Mouse (Mus musculus) megakaryocyte, embryonic 14.5 days (primary cell): ENCODE measurements at regions not wholly inside any gene's neighbourhood (a gene's known extent, or its start where the extent isn't known, plus 50 kb on each side); places are given as distances from the start of the nearest gene placed in this dataset.

Experiments
- H3K27me3 ChIP-seq: replicated peaks from 2 replicates; pipeline ENCODE3; 2012; ENCODE audit warnings: inconsistent platforms
- H3K36me3 ChIP-seq: replicated peaks from 2 replicates; pipeline ENCODE3; 2012; ENCODE audit warnings: low read length, inconsistent platforms, mixed read lengths
- H3K4me1 ChIP-seq: 2 replicates; pipeline ENCODE4 v1.6.1; 2012; ENCODE audit warnings: inconsistent platforms
- H3K4me3 ChIP-seq: replicated peaks from 2 replicates; pipeline ENCODE3; 2012; ENCODE audit warnings: moderate library complexity, mild to moderate bottlenecking, inconsistent platforms
- H3K9me3 ChIP-seq: 2 replicates; pipeline ENCODE4 v1.6.1; 2012; ENCODE audit warnings: inconsistent platforms
- FLI1 ChIP-seq: IDR thresholded peaks from 2 replicates; pipeline ENCODE4 v1.6.1; 2012; ENCODE audit warnings: low read length, inconsistent platforms, mixed read lengths
- GATA1 ChIP-seq: IDR thresholded peaks from 3 replicates; pipeline ENCODE4 v1.6.1; 2012; ENCODE audit warnings: mixed read lengths, low read length, inconsistent platforms, borderline replicate concordance

GRCm38 (mm10) chr13:119179157-119179920, 249.1 kb upstream of the Paip1 start:
- Histone ChIP-seq H3K9me3 (peaks cover 2% of the 10 kb centered on the region; the same call in 1 of the 2 replicates), H3K4me3 (no peak overlapping the region), H3K4me1 (peaks cover 7% of the 10 kb centered on the region), H3K27me3 (peaks cover under 1% of the 10 kb centered on the region), H3K36me3 (no peaks in the 10 kb centered on the region)
- TF ChIP-seq FLI1 = no peak
- no peak for TF ChIP-seq GATA1

- Histone ChIP-seq H3K4me1 (peaks cover 3% of the 10 kb centered on the region; the same call in 1 of the 2 replicates), H3K27me3 (peaks cover 2% of the 10 kb centered on the region), H3K4me3 (no peak overlapping the region), H3K36me3 (no peaks in the 10 kb centered on the region), H3K9me3 (peaks cover 11% of the 10 kb centered on the region)
- TF ChIP-seq GATA1 (no peak), FLI1 (no peak)
These were observed 244.0 kb upstream of the Paip1 start for GRCm38 (mm10) chr13:119184322-119184877.

GRCm38 (mm10) chr13:119185567-119186143, 242.7 kb upstream of the Paip1 start:
- peak overlapping the region; percentile 12 for H3K4me3 ChIP-seq
- peaks cover 3% of the 10 kb centered on the region; the same call in 1 of the 2 replicates for H3K4me1 ChIP-seq
- peaks cover 11% of the 10 kb centered on the region for H3K9me3 ChIP-seq
- TF ChIP-seq GATA1 = no peak
- no peak for TF ChIP-seq FLI1
- H3K27me3 ChIP-seq = peaks cover 2% of the 10 kb centered on the region
- no peaks in the 10 kb centered on the region for H3K36me3 ChIP-seq

GRCm38 (mm10) chr13:119231556-119231955, 196.8 kb upstream of the Paip1 start:
- Histone ChIP-seq H3K36me3 (no peaks in the 10 kb centered on the region), H3K4me1 (peaks cover 28% of the 10 kb centered on the region), H3K9me3 (no peaks in the 10 kb centered on the region), H3K4me3 (no peak overlapping the region), H3K27me3 (no peaks in the 10 kb centered on the region)
- TF ChIP-seq GATA1 (no peak), FLI1 (no peak)

GRCm38 (mm10) chr13:119232100-119233029, 196.0 kb upstream of the Paip1 start:
- no peaks in the 10 kb centered on the region for H3K36me3 ChIP-seq
- no peaks in the 10 kb centered on the region for H3K9me3 ChIP-seq
- TF ChIP-seq FLI1 (no peak), GATA1 (no peak)
- H3K4me1 ChIP-seq = peaks cover 28% of the 10 kb centered on the region
- H3K27me3 ChIP-seq = no peaks in the 10 kb centered on the region
- no peak overlapping the region for H3K4me3 ChIP-seq

GRCm38 (mm10) chr13:119233030-119233385, 195.4 kb upstream of the Paip1 start:
- TF ChIP-seq GATA1 (no peak), FLI1 (no peak)
- no peaks in the 10 kb centered on the region for H3K36me3 ChIP-seq
- peaks cover 28% of the 10 kb centered on the region for H3K4me1 ChIP-seq
- H3K4me3 ChIP-seq = peak overlapping the region; percentile 72
- H3K27me3 ChIP-seq = no peaks in the 10 kb centered on the region
- no peaks in the 10 kb centered on the region for H3K9me3 ChIP-seq

GRCm38 (mm10) chr13:119233869-119234268, 194.5 kb upstream of the Paip1 start:
- Histone ChIP-seq H3K9me3 (no peaks in the 10 kb centered on the region), H3K27me3 (no peaks in the 10 kb centered on the region), H3K4me3 (no peak overlapping the region), H3K36me3 (no peaks in the 10 kb centered on the region), H3K4me1 (peaks cover 28% of the 10 kb centered on the region)
- TF ChIP-seq FLI1 (no peak), GATA1 (no peak)

GRCm38 (mm10) chr13:119242358-119242757, 186.0 kb upstream of the Paip1 start:
- peaks cover 9% of the 10 kb centered on the region; the same call in 1 of the 2 replicates for H3K4me1 ChIP-seq
- H3K4me3 ChIP-seq = no peak overlapping the region
- H3K27me3 ChIP-seq = no peaks in the 10 kb centered on the region
- H3K36me3 ChIP-seq = no peaks in the 10 kb centered on the region
- no peaks in the 10 kb centered on the region for H3K9me3 ChIP-seq
- TF ChIP-seq GATA1 (no peak), FLI1 (no peak)

GRCm38 (mm10) chr13:119247101-119247500, 181.3 kb upstream of the Paip1 start:
- TF ChIP-seq FLI1 = no peak
- no peak for TF ChIP-seq GATA1
- H3K4me3 ChIP-seq = no peak overlapping the region
- H3K27me3 ChIP-seq = no peaks in the 10 kb centered on the region
- peaks cover 5% of the 10 kb centered on the region; the same call in 1 of the 2 replicates for H3K4me1 ChIP-seq
- H3K36me3 ChIP-seq = no peaks in the 10 kb centered on the region
- no peaks in the 10 kb centered on the region for H3K9me3 ChIP-seq

- no peak overlapping the region for H3K4me3 ChIP-seq
- no peaks in the 10 kb centered on the region for H3K4me1 ChIP-seq
- no peak for TF ChIP-seq GATA1
- TF ChIP-seq FLI1 = no peak
- no peaks in the 10 kb centered on the region for H3K9me3 ChIP-seq
- no peaks in the 10 kb centered on the region for H3K27me3 ChIP-seq
- H3K36me3 ChIP-seq = no peaks in the 10 kb centered on the region
These were observed 176.4 kb upstream of the Paip1 start for GRCm38 (mm10) chr13:119252006-119252405.
